Mouse (Mus musculus) ES-Bruce4 (cell line): ENCODE results near the gene Hist2h2ab. TPM values are rescaled to one million over a fixed set of nuclear protein-coding genes. Genes with fewer than 3 reads are reported as not detected.
"Not testable (repeated sequence)": the region's sequence is repeated elsewhere in the genome, so short reads cannot be mapped to it uniquely, and the experiment has no call there.

Experiments
- H3K27ac ChIP-seq: 2 replicates; pipeline ENCODE4 v1.5.1; 2012; ENCODE audit warnings: low read length, inconsistent platforms; ENCODE audit not compliant: insufficient read depth
- H3K27me3 ChIP-seq: 2 replicates; pipeline ENCODE4 v1.6.1; 2012; ENCODE audit warnings: mild to moderate bottlenecking, low read length, inconsistent platforms; ENCODE audit not compliant: control insufficient read depth, poor library complexity, insufficient read depth, severe bottlenecking
- H3K36me3 ChIP-seq: 2 replicates; pipeline ENCODE4 v1.6.1; 2012; ENCODE audit warnings: inconsistent platforms, mild to moderate bottlenecking, low read length, moderate library complexity; ENCODE audit not compliant: control insufficient read depth, poor library complexity, insufficient read depth, severe bottlenecking
- H3K4me1 ChIP-seq: one replicate; pipeline ENCODE4 v1.8.1; 2011; ENCODE audit warnings: low read length; ENCODE audit not compliant: control insufficient read depth, insufficient read depth
- H3K4me3 ChIP-seq: 2 replicates; pipeline ENCODE4 v1.5.1; 2011; ENCODE audit warnings: low read depth, mild to moderate bottlenecking, low read length
- H3K9ac ChIP-seq: 2 replicates; pipeline ENCODE4 v1.6.1; 2012; ENCODE audit warnings: low read depth, mild to moderate bottlenecking, inconsistent platforms; ENCODE audit not compliant: poor library complexity, severe bottlenecking
- H3K9me3 ChIP-seq: replicated peaks from 2 replicates; pipeline ENCODE4 v1.6.1; 2012; ENCODE audit warnings: mild to moderate bottlenecking, low read length, inconsistent platforms; ENCODE audit not compliant: control insufficient read depth, poor library complexity, insufficient read depth, severe bottlenecking
- CTCF ChIP-seq: IDR thresholded peaks from one replicate; pipeline ENCODE4 v1.8.1; 2011; ENCODE audit warnings: low read depth, low read length
- EP300 ChIP-seq: IDR thresholded peaks from 2 replicates; pipeline ENCODE4 v1.6.1; 2011; ENCODE audit warnings: low read depth, low read length; ENCODE audit not compliant: insufficient read depth
- POLR2A ChIP-seq: IDR thresholded peaks from one replicate; pipeline ENCODE4 v1.8.1; 2011; ENCODE audit warnings: low read length; ENCODE audit not compliant: insufficient read depth
- polyA plus RNA-seq: library from polyadenylated mRNA; stranded (reverse); fragments of >200 nt; gene quantifications from 2 replicates; pipeline ENCODE4 v1.2.4, GENCODE M21; 2011; ENCODE audit warnings: low read depth; ENCODE audit not compliant: missing spikeins, insufficient read depth, insufficient read length

The Hist2h2ab gene
- polyA plus RNA-seq, 1 experiment: not detected

DNA sequence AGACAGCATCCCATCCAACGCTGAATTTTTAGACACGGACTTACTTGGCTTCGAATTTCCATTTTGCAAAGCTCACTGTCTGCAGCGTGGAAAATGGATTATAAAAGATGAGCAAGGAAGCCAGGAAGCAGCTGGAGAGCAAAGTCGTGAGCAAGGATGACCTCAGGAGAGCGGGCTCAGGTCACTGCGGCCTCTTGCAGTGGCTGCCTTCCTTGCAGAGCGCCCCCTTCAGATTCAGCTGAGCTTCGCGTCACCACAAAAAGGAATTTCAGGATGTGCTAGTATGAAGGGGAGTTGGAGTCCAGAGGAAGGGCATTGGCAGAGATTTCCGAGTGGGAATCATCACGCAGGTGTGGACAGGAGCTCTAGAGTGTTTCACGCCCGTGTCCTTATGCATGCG, 10.4 kb upstream of the Hist2h2ab start:
- TF ChIP-seq POLR2A (no peak), EP300 (no peak), CTCF (peak; percentile 80)
- Histone ChIP-seq H3K27ac (no peak overlapping the region), H3K9ac (no peak overlapping the region)

DNA sequence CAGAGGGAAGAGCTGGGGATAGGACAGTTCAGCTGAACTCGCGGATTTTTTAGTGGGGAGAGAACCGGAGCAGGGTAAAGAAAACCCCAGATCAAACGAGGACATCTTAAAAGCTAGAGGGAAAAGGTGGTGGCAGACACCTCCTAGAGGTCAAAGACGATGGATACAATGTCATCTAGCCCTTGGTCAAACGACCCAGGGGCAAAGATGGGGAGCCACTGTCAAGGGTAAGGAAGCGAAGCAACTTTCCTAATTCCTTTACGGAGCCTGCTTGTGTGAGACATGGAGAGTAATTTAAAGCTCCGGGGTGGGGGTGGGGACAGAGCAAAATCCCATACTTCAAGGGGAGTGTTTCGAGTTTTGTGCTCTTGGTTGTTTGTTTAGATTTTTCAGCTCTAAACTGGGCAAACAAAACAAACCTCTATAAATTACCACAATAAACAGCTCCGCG, 449 bp upstream of the Hist2h2ab start:
- Histone ChIP-seq H3K9me3 (no peaks in the 10 kb centered on the region), H3K9ac (peak overlapping the region; percentile 97), H3K36me3 (no peaks in the 10 kb centered on the region), H3K4me1 (no peaks in the 10 kb centered on the region), H3K27me3 (no peaks in the 10 kb centered on the region), H3K27ac (peak overlapping the region; percentile 98), H3K4me3 (peak overlapping the region; percentile 76)
- TF ChIP-seq CTCF (no peak), POLR2A (no peak), EP300 (no peak)

More for the DNA sequence above, 10.4 kb upstream of the Hist2h2ab start:
- Histone ChIP-seq H3K9me3 (no peaks in the 10 kb centered on the region), H3K4me1 (no peaks in the 10 kb centered on the region), H3K4me3 (no peak overlapping the region), H3K27me3 (peaks cover 1% of the 10 kb centered on the region; the same call in 1 of the 2 replicates), H3K36me3 (no peaks in the 10 kb centered on the region)

DNA sequence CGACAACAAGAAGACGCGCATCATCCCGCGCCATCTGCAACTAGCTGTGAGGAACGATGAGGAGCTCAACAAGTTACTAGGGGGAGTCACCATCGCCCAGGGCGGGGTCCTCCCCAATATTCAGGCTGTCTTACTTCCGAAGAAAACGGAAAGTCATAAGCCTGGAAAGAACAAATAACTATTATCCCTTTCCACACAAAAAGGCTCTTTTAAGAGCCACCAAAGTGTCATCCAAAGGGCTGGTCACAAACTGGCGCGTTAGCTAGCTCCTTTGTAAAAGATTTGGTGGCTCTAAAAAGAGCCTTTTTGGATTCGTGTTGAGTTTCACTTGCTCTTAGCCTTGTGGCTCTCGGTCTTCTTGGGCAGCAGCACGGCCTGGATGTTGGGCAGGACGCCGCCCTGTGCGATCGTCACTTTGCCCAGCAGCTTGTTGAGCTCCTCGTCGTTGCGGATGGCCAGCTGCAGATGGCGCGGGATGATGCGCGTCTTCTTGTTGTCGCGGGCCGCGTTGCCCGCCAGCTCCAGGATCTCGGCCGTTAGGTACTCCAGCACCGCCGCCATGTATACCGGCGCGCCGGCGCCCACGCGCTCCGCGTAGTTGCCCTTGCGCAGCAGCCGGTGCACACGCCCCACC, 583 bp downstream of the Hist2h2ab start:
- H3K4me1 ChIP-seq, H3K27me3 ChIP-seq, H3K36me3 ChIP-seq, H3K9me3 ChIP-seq: not testable (repeated sequence)
- Histone ChIP-seq H3K27ac (peak overlapping the region; percentile 98), H3K4me3 (peak overlapping the region; percentile 89), H3K9ac (peak overlapping the region; percentile 97)

DNA sequence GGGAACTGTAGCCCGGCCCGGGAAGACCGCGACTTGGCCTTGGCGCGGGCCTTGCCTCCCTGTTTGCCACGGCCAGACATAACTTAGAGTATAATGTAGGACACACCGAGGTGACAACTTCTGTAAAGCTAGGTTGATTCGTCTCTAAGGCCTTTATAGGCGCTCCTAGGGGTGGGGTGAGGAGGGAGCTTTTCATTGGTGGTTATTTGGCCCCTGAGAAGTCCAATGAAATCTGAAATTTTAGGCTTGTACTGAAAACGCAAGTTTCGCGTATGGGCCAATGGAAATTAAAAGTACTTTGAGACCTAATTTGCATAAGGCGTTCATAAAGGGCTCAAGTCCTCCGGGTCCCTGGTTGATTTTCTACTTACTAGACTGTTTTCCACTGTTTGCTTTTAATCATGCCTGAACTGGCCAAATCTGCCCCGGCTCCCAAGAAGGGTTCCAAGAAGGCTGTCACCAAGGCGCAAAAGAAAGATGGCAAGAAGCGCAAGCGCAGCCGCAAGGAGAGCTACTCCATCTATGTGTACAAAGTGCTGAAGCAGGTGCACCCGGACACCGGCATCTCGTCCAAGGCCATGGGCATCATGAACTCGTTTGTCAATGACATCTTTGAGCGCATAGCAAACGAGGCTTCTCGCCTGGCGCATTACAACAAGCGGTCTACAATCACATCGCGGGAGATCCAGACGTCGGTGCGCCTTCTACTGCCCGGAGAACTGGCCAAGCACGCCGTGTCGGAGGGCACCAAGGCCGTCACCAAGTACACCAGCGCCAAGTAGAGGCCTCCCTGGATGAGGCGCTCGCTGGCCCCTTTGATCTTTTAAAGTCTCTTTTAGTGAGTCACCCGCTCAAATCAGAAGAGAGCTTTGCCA, 1.3 kb downstream of the Hist2h2ab start, which contains the start of the genes Hist2h2ac and Hist2h2be:
Gene Hist2h2ac, minus strand, starts transcription at position 116 of the 875 bp plus-strand sequence.
Gene Hist2h2be, plus strand, starts transcription at position 355 of the 875 bp plus-strand sequence.
- peak within 1 kb of the TSS; percentile 98 for H3K27ac ChIP-seq
- TF ChIP-seq POLR2A: peak; percentile 84
- TF ChIP-seq EP300: 0 out of 2 replicates have a peak, but pooled peaks have one; percentile 15
- TF ChIP-seq CTCF: no peak
- H3K36me3 ChIP-seq: no peaks in the 10 kb centered on the region
- H3K9ac ChIP-seq: peak within 1 kb of the TSS; percentile 97
- no peaks in the 10 kb centered on the region for H3K4me1 ChIP-seq
- H3K4me3 ChIP-seq: peak within 1 kb of the TSS; percentile 89
- no peaks in the 10 kb centered on the region for H3K9me3 ChIP-seq
- H3K27me3 ChIP-seq: no peaks in the 10 kb centered on the region

DNA sequence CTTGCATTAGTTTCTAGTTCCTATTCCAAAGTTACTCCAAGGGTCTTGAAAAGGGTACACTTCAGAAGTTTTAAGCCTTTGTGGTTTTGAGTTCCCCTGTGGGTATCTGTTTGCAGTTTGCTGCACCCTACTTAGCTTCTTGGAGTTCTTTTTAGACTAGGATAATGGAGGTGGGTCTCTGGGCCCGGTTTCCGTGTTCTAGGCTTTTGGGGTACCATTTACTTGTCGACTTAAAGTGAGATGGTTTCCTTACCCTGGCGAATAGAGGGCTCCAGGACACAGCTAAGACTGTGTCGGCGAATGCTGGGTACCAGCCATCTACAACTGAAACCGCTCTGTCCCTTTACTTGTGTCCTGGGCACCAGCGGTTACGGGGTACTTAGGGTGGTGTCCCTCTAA, 2.0 kb downstream of the Hist2h2ab start:
- peak overlapping the region; percentile 63 for H3K9ac ChIP-seq
- no peaks in the 10 kb centered on the region for H3K4me1 ChIP-seq
- H3K36me3 ChIP-seq: no peaks in the 10 kb centered on the region
- H3K9me3 ChIP-seq: no peaks in the 10 kb centered on the region
- peak overlapping the region; percentile 83 for H3K4me3 ChIP-seq
- no peaks in the 10 kb centered on the region for H3K27me3 ChIP-seq
- peak overlapping the region; percentile 46 for H3K27ac ChIP-seq
- TF ChIP-seq EP300: no peak
- TF ChIP-seq POLR2A: no peak
- no peak for TF ChIP-seq CTCF

DNA sequence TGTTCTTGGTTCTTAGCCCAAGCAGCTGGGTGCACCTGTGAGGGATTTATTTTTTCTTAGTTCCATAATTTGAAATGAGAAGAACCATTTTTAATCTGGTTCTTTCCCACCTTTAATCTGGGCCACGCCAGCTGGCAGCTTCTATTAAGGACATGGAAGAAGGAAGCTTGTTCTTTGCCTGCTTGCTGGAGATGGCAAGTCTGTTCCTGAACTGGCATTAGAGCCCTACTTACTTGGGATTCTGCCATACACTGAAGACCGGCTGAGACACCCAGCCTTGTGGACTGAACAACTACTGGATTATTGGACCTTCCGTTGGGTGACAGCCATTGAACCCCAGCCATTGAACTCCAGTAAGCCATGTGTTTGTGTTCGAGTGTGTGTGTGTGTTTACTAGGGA, 3.1 kb downstream of the Hist2h2ab start:
- no peak for TF ChIP-seq POLR2A
- no peak for TF ChIP-seq CTCF
- TF ChIP-seq EP300: no peak
- no peak overlapping the region for H3K27ac ChIP-seq

More for the DNA sequence above, 3.1 kb downstream of the Hist2h2ab start:
- Histone ChIP-seq H3K27me3 (no peaks in the 10 kb centered on the region), H3K9ac (no peak overlapping the region), H3K9me3 (no peaks in the 10 kb centered on the region), H3K4me1 (no peaks in the 10 kb centered on the region), H3K36me3 (no peaks in the 10 kb centered on the region), H3K4me3 (no peak overlapping the region)
